Comparison of ENCODE assay signal across 8 mouse cellular contexts in the genomic region with DNA sequence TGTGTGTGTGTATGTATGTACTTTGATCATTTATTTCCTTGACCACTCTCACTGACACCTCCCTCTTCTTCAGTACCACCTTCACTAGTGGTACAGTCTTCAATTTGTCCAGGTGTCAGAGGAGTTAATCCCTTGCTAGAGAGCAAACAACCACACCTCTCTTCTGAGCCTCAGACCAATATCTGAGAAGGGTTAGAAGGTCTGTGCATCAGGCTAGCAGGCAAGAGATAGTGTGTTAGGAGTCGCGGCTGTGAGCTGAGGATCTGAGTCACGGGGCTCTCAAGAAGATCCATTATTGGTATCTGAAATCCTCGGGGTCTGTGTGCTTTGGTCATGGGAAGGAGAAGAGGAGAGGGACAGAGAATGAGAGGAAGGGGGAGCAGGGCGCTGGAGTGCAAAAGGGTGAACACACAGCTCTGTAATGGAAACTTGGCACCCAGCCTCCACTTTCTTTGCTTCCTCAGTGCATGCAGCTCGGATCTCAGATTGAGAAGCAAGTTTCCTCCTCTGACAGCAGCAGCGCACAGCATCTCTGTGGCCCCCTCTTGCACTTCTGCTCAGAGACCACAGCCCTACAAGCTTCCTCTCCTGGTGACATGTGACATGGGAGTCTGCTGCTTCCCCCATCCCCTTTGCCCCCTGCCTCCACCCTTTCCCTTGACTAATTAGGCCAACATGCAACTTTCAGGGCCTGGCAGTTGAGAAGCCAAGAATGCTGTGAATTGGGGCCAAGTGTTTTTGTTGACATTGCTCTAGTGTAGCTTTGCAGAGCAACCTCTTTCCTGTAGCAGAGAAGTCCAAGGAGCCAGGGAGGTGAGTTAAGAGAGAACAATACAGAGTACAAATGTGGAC.
A peak's percentile ranks its signal among the peaks of the same experiment; 100 is the strongest.
DNase-seq lines count a peak whose midpoint lies in the region; ATAC-seq and TF ChIP-seq lines count a peak whose summit lies in the region.

No protein-coding gene starts in this region.

- no peak overlapping the region for H3K4me2 ChIP-seq in forebrain, embryonic 15.5 days (replicated peaks)
- no peak overlapping the region for H3K4me2 ChIP-seq in forebrain, embryonic 11.5 days (ENCODE audit: low read depth, low read length, severe bottlenecking)
- H3K4me2 ChIP-seq in hindbrain, postnatal 0 days (ENCODE audit: low read depth, low read length): no peak overlapping the region

- 81% methylated on average over 7 of the region's 7 CpGs for WGBS in forebrain, embryonic 15.5 days
- 77% methylated on average over 7 of the region's 7 CpGs for WGBS in forebrain, embryonic 11.5 days
- 55% methylated on average over 7 of the region's 7 CpGs for WGBS in hindbrain, postnatal 0 days

- DNase-seq in forebrain, embryonic 11.5 days (ENCODE audit: low spot score): no peak
- peak; percentile 63 for DNase-seq in adipocyte (ENCODE audit: low spot score)
- DNase-seq in gastrocnemius, adult 18-20 months (ENCODE audit: low spot score): peak; percentile 52
- peak; percentile 52 for DNase-seq in hindbrain, postnatal 0 days (ENCODE audit: low spot score)
- peak; percentile 22 for DNase-seq in left cerebral cortex, adult 11 months (ENCODE audit: low spot score)
- DNase-seq in lung, postnatal 14 days: peak; percentile 82
- peak; percentile 4 for DNase-seq in thymus, postnatal 0 days (ENCODE audit: low spot score)

- no peak overlapping the region for H3K4me3 ChIP-seq in forebrain, embryonic 15.5 days
- H3K4me3 ChIP-seq in forebrain, embryonic 11.5 days (ENCODE audit: low read depth, low read length): no peak overlapping the region
- no peak overlapping the region for H3K4me3 ChIP-seq in hindbrain, postnatal 0 days (ENCODE audit: low read length)

- H3K27me3 ChIP-seq in forebrain, embryonic 15.5 days: no peaks in the 10 kb centered on the region
- no peaks in the 10 kb centered on the region for H3K27me3 ChIP-seq in forebrain, embryonic 11.5 days (ENCODE audit: control insufficient read depth, insufficient read depth, low read length)
- H3K27me3 ChIP-seq in hindbrain, postnatal 0 days (ENCODE audit: insufficient read depth, low read length): no peaks in the 10 kb centered on the region

- H3K9ac ChIP-seq in forebrain, embryonic 15.5 days (replicated peaks): no peak overlapping the region
- no peak overlapping the region for H3K9ac ChIP-seq in forebrain, embryonic 11.5 days (ENCODE audit: low read length)
- no peak overlapping the region for H3K9ac ChIP-seq in hindbrain, postnatal 0 days (replicated peaks; ENCODE audit: low read length)

- H3K27ac ChIP-seq in forebrain, embryonic 15.5 days (replicated peaks): no peak overlapping the region
- no peak overlapping the region for H3K27ac ChIP-seq in forebrain, embryonic 11.5 days (ENCODE audit: low read depth, low read length)
- H3K27ac ChIP-seq in hindbrain, postnatal 0 days: peak overlapping the region; percentile 27; the same call in 1 of the 2 replicates

- ATAC-seq in forebrain, embryonic 15.5 days (replicated peaks): peak; percentile 41; the same call in 1 of the 2 replicates
- no peak for ATAC-seq in forebrain, embryonic 11.5 days (replicated peaks; ENCODE audit: low FRiP score)
- peak; percentile 55 for ATAC-seq in hindbrain, postnatal 0 days

- no peaks in the 10 kb centered on the region for H3K36me3 ChIP-seq in forebrain, embryonic 15.5 days
- no peaks in the 10 kb centered on the region for H3K36me3 ChIP-seq in forebrain, embryonic 11.5 days (ENCODE audit: control insufficient read depth, insufficient read depth, low read length)
- H3K36me3 ChIP-seq in hindbrain, postnatal 0 days (ENCODE audit: insufficient read depth, low read length): no peaks in the 10 kb centered on the region

- TF ChIP-seq CTCF in hindbrain, postnatal 0 days (IDR thresholded peaks at IDR 0.05; ENCODE audit: low read depth): no peak

- no peaks in the 10 kb centered on the region for H3K4me1 ChIP-seq in forebrain, embryonic 15.5 days
- no peaks in the 10 kb centered on the region for H3K4me1 ChIP-seq in forebrain, embryonic 11.5 days (replicated peaks; ENCODE audit: control insufficient read depth, insufficient read depth, low read length)
- H3K4me1 ChIP-seq in hindbrain, postnatal 0 days (ENCODE audit: insufficient read depth, low read length): peaks cover 9% of the 10 kb centered on the region; the same call in 1 of the 2 replicates

- no peaks in the 10 kb centered on the region for H3K9me3 ChIP-seq in forebrain, embryonic 15.5 days
- H3K9me3 ChIP-seq in forebrain, embryonic 11.5 days (ENCODE audit: control insufficient read depth, low read length): no peaks in the 10 kb centered on the region
- no peaks in the 10 kb centered on the region for H3K9me3 ChIP-seq in hindbrain, postnatal 0 days (ENCODE audit: low read length)
